Comparison of ENCODE assay signal across 26 mouse cellular contexts in genomic region chr5:136917613-136918242, GRCm38 (mm10). TPM values are rescaled to one million over a fixed set of nuclear protein-coding genes. Genes with fewer than 3 reads are reported as not detected.
"Had no signal": no experiment of that assay in that cellular context is flagged by ENCODE, and none has a peak within 500 bp of the region (broad histone marks: within the 10 kb centered on the region; RNA-seq: fewer than 3 reads in every experiment).

No protein-coding gene starts in this region.

- H3K27ac ChIP-seq: embryonic facial prominence, embryonic 12.5 days; embryonic facial prominence, embryonic 13.5 days; embryonic facial prominence, embryonic 15.5 days; forebrain, embryonic 10.5 days; forebrain, embryonic 12.5 days; forebrain, embryonic 13.5 days; forebrain, embryonic 15.5 days had no signal

- H3K9ac ChIP-seq: embryonic facial prominence, embryonic 12.5 days; forebrain, embryonic 12.5 days; forebrain, embryonic 13.5 days; forebrain, postnatal 0 days had no signal

- H3K9me3 ChIP-seq: embryonic facial prominence, embryonic 12.5 days; embryonic facial prominence, embryonic 13.5 days; embryonic facial prominence, embryonic 15.5 days; forebrain, embryonic 10.5 days; forebrain, embryonic 12.5 days; forebrain, embryonic 13.5 days; forebrain, embryonic 15.5 days had no signal

- H3K4me2 ChIP-seq: embryonic facial prominence, embryonic 12.5 days had no signal

- H3K27me3 ChIP-seq: embryonic facial prominence, embryonic 12.5 days; embryonic facial prominence, embryonic 13.5 days; embryonic facial prominence, embryonic 15.5 days; forebrain, embryonic 12.5 days; forebrain, embryonic 13.5 days; forebrain, embryonic 15.5 days had no signal

- DNase-seq: cerebellum, adult 2 months; cerebellum, adult 8-10 months; cerebellum, adult 9-10 months; cerebellum, postnatal 10 days; cerebellum, postnatal 14 days; cerebellum, postnatal 25 days; cerebellum, postnatal 36 days; embryo, embryonic 11 days; forebrain, postnatal 0 days; gastrocnemius, adult 2 months; gastrocnemius, postnatal 10 days; gastrocnemius, postnatal 14 days; gastrocnemius, postnatal 25 days; gastrocnemius, postnatal 36 days; heart, adult 18-20 months had no signal

RNA-seq across cellular contexts. Expression of gene Col26a1, which starts 34.7 kb away (rescaled TPM):
- total RNA-seq: common myeloid progenitor, adult 5-6 weeks; granulocyte monocyte progenitor cell, adult 5-6 weeks; heart, adult 18-20 months had no signal

RNA-seq across cellular contexts. Expression of gene Cldn15, which starts 48.7 kb away (rescaled TPM):
- polyA plus RNA-seq: forebrain, embryonic 11.5 days; forebrain, embryonic 14.5 days had no signal
